Mouse (Mus musculus): ENCODE results near the gene Fkbp8. TPM values are rescaled to one million over a fixed set of nuclear protein-coding genes. Genes with fewer than 3 reads are reported as not detected.

The Fkbp8 gene
- polyA plus RNA-seq, 1 experiment from 2014 or later, result 300 TPM

GRCm38 (mm10) chr8:70519043-70519442 is 8.5 kb upstream of the Fkbp8 start:
- Histone ChIP-seq H3K4me3 (no peak overlapping the region), H3K9me3 (replicated peaks) (no peaks in the 10 kb centered on the region), H3K36me3 (peaks cover 58% of the 10 kb centered on the region), H3K4me1 (peaks cover 24% of the 10 kb centered on the region), H3K27me3 (ENCODE audit: low read depth, poor library complexity, severe bottlenecking) (no peaks in the 10 kb centered on the region), H3K27ac (replicated peaks) (no peak overlapping the region)
- 90% methylated on average over 6 of the region's 6 CpGs for WGBS
- DNase-seq (ENCODE audit: low spot score), result no peak

- Histone ChIP-seq H3K36me3 (peaks cover 53% of the 10 kb centered on the region), H3K27me3 (ENCODE audit: low read depth, poor library complexity, severe bottlenecking) (no peaks in the 10 kb centered on the region), H3K4me3 (no peak overlapping the region), H3K9me3 (replicated peaks) (no peaks in the 10 kb centered on the region), H3K4me1 (peaks cover 24% of the 10 kb centered on the region), H3K27ac (replicated peaks) (no peak overlapping the region)
- DNase-seq (ENCODE audit: low spot score), result no peak
- 85% methylated on average over 2 of the region's 2 CpGs for WGBS
Observed at GRCm38 (mm10) chr8:70519606-70520005, 7.9 kb upstream of the Fkbp8 start.

GRCm38 (mm10) chr8:70522592-70523403 is 4.7 kb upstream of the Fkbp8 start:
- under 1% methylated on average over 51 of the region's 51 CpGs for WGBS
- peaks cover 40% of the 10 kb centered on the region for H3K4me1 ChIP-seq
- peak overlapping the region; percentile 87 for H3K27ac ChIP-seq (replicated peaks)
- H3K27me3 ChIP-seq (ENCODE audit: low read depth, poor library complexity, severe bottlenecking), result no peaks in the 10 kb centered on the region
- DNase-seq (ENCODE audit: low spot score), result peak; percentile 94
- peaks cover 26% of the 10 kb centered on the region for H3K36me3 ChIP-seq
- H3K4me3 ChIP-seq, result peak overlapping the region; percentile 69
- H3K9me3 ChIP-seq (replicated peaks), result no peaks in the 10 kb centered on the region

DNA sequence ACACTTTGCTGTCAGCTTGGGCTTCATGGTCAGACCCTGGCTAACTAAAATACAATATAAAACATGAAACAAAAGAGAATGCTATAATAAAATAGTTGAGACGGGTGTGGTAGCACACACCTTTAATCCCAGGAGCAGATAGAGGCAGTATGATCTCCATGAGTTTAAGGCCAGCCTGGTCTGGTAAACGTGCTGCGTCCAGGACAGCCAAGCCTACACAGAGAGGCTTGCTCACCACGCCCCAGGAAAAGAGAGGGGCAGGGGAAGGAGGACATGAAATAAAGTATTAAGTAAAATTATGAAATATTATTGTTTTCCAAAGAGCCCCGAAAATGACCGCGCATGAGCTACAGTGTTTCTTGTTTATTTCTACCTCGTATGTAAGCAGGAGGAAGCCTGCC is 413 bp upstream of the Fkbp8 start:
- no peak for DNase-seq (ENCODE audit: low spot score)
- peak overlapping the region; percentile 99 for H3K27ac ChIP-seq (replicated peaks)
- peaks cover 29% of the 10 kb centered on the region for H3K36me3 ChIP-seq
- H3K4me3 ChIP-seq, result peak overlapping the region; percentile 85
- peaks cover 49% of the 10 kb centered on the region for H3K4me1 ChIP-seq
- 3% methylated on average over 8 of the region's 8 CpGs for WGBS
- no peaks in the 10 kb centered on the region for H3K9me3 ChIP-seq (replicated peaks)
- H3K27me3 ChIP-seq (ENCODE audit: low read depth, poor library complexity, severe bottlenecking), result no peaks in the 10 kb centered on the region

DNA sequence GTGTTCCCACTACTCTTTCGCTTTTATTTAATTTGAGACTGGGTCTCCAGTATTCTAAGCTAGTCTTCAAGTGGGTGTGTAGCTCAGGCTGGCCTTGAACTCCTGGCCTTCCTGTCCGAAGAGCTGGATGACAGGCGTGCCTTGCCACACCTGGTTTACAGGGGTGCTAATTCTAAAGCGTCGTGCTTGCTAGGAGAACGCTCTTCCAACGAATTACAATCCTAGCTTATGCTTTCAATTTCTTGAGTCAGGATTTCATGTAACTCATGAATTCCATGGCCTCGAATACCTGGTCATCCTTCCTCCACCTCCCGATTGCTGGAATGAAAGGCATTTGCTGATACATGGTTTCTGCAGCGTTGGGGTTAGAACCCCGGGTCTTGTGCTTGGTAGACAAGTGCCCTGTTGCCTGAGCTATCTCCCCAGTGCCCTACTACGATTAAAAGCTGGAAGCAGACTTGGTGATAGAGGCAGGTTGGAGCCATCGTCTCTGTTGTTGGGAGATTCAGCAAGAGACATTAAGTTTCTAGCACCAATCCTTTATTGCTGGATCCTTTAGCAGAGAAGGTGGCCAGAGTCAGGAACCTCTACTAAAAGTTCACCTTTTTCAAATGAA is 766 bp downstream of the Fkbp8 start:
- 38% methylated on average over 13 of the region's 13 CpGs for WGBS
- Histone ChIP-seq H3K4me1 (peaks cover 39% of the 10 kb centered on the region), H3K36me3 (peaks cover 41% of the 10 kb centered on the region), H3K9me3 (replicated peaks) (no peaks in the 10 kb centered on the region), H3K4me3 (peak overlapping the region; percentile 85), H3K27ac (replicated peaks) (peak overlapping the region; percentile 99), H3K27me3 (ENCODE audit: low read depth, poor library complexity, severe bottlenecking) (no peaks in the 10 kb centered on the region)
- DNase-seq (ENCODE audit: low spot score), result no peak

- Histone ChIP-seq H3K4me1 (peaks cover 34% of the 10 kb centered on the region), H3K36me3 (peaks cover 51% of the 10 kb centered on the region), H3K9me3 (replicated peaks) (no peaks in the 10 kb centered on the region), H3K27ac (replicated peaks) (no peak overlapping the region), H3K4me3 (peak overlapping the region; percentile 32; the same call in 1 of the 2 replicates), H3K27me3 (ENCODE audit: low read depth, poor library complexity, severe bottlenecking) (no peaks in the 10 kb centered on the region)
- no peak for DNase-seq (ENCODE audit: low spot score)
- 85% methylated on average over 5 of the region's 5 CpGs for WGBS
Observed at GRCm38 (mm10) chr8:70529299-70529698, 1.8 kb downstream of the Fkbp8 start.

DNA sequence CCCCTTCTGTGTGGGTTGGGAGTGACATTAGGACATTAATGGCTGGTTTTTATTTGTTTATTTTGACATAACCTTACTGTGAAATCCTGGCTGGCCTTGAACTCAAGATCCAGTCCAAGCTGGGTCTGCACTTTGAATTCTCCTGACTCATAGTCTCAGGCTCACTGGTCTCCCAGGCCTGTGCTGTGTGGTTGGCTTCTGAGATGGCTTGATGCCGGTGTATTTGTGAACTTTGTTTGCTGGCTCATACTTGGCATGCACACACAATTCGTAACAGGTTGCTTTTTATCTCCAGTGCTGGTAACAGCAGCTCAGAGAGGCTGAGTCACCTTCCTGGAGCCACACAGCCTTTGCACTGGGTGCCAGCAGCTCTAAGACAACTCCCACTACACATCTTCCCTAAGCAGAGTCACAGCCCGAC is 2.2 kb downstream of the Fkbp8 start:
- no peaks in the 10 kb centered on the region for H3K27me3 ChIP-seq (ENCODE audit: low read depth, poor library complexity, severe bottlenecking)
- H3K27ac ChIP-seq (replicated peaks), result no peak overlapping the region
- no peak overlapping the region for H3K4me3 ChIP-seq
- no peaks in the 10 kb centered on the region for H3K9me3 ChIP-seq (replicated peaks)
- DNase-seq (ENCODE audit: low spot score), result no peak
- H3K36me3 ChIP-seq, result peaks cover 56% of the 10 kb centered on the region
- 93% methylated on average over 3 of the region's 3 CpGs for WGBS
- H3K4me1 ChIP-seq, result peaks cover 34% of the 10 kb centered on the region

DNA sequence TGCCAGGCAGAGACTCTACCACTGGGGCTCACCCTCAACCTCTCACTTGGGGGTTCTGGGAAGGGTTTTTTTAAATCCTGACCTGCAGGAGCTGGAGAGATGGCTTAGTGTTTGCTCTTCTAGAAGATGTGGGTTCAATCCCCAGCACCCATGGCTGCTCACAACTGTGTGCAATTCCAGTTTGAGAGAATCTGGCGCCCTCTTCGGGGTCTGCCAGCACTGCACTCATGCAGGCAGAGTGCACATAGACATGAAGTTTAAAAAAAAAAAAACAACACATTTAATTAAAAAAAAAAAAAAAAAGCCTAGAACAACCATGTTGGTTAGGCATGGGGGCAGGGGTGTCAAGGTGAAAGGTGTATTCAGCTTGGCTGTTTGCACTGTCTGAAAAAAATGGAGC is 2.8 kb downstream of the Fkbp8 start:
- peaks cover 61% of the 10 kb centered on the region for H3K36me3 ChIP-seq
- no peaks in the 10 kb centered on the region for H3K27me3 ChIP-seq (ENCODE audit: low read depth, poor library complexity, severe bottlenecking)
- peaks cover 34% of the 10 kb centered on the region for H3K4me1 ChIP-seq
- H3K9me3 ChIP-seq (replicated peaks), result no peaks in the 10 kb centered on the region
- no peak overlapping the region for H3K27ac ChIP-seq (replicated peaks)
- 93% methylated on average over 2 of the region's 2 CpGs for WGBS
- no peak for DNase-seq (ENCODE audit: low spot score)
- H3K4me3 ChIP-seq, result 0 out of 2 replicates have a peak overlapping the region, but pooled peaks have one; percentile 6

DNA sequence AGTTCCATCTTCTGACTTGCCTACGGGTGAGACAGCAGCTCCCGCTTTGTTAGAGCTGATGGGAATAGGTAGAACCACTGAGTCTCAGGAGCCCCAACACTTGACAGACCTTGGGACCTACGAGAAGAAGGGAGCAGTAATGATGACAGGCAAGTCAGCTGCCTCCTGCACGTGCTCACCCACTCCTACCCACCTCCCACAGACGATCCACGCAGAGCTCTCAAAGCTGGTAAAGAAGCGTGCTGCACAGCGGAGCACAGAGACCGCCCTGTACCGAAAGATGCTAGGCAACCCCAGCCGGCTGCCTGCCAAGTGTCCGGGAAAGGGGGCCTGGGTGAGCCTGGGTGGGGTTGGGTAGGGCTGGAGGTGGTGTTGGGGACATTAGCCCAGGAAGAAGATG is 6.8 kb downstream of the Fkbp8 start:
- no peak overlapping the region for H3K27ac ChIP-seq (replicated peaks)
- peaks cover 18% of the 10 kb centered on the region for H3K4me1 ChIP-seq
- no peaks in the 10 kb centered on the region for H3K9me3 ChIP-seq (replicated peaks)
- H3K4me3 ChIP-seq, result no peak overlapping the region
- 96% methylated on average over 12 of the region's 12 CpGs for WGBS
- peaks cover 79% of the 10 kb centered on the region for H3K36me3 ChIP-seq
- H3K27me3 ChIP-seq (ENCODE audit: low read depth, poor library complexity, severe bottlenecking), result no peaks in the 10 kb centered on the region
- no peak for DNase-seq (ENCODE audit: low spot score)

- Histone ChIP-seq H3K36me3 (peaks cover 70% of the 10 kb centered on the region), H3K27ac (replicated peaks) (no peak overlapping the region), H3K9me3 (replicated peaks) (no peaks in the 10 kb centered on the region), H3K4me1 (peaks cover 18% of the 10 kb centered on the region), H3K4me3 (no peak overlapping the region), H3K27me3 (ENCODE audit: low read depth, poor library complexity, severe bottlenecking) (no peaks in the 10 kb centered on the region)
- WGBS, result 90% methylated on average over 3 of the region's 3 CpGs
- DNase-seq (ENCODE audit: low spot score), result no peak
Observed at GRCm38 (mm10) chr8:70535221-70535620, 7.7 kb downstream of the Fkbp8 start.

DNA sequence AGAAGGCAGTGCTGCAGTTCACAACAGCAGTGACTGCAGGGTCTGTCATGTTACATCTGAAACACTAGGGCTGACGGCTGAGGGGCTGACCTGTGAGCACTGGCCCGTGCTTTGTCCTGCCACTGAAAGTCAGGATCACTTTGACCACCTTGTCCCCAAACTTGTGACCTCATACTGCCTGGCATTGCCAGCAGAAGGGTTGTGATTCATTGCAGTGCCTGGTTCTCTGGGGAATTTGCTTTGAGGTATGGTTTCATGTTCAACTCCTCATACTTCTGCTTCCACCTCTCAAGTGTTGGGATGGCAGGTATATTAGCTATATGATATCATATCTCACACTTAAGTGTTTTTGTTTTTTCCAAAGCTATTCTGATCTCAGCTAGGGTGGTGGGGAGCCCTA is 8.2 kb downstream of the Fkbp8 start:
- 93% methylated on average over 2 of the region's 2 CpGs for WGBS
- Histone ChIP-seq H3K4me1 (peaks cover 23% of the 10 kb centered on the region), H3K27ac (replicated peaks) (no peak overlapping the region), H3K4me3 (no peak overlapping the region), H3K9me3 (replicated peaks) (no peaks in the 10 kb centered on the region), H3K36me3 (peaks cover 65% of the 10 kb centered on the region), H3K27me3 (ENCODE audit: low read depth, poor library complexity, severe bottlenecking) (no peaks in the 10 kb centered on the region)
- DNase-seq (ENCODE audit: low spot score), result no peak

DNA sequence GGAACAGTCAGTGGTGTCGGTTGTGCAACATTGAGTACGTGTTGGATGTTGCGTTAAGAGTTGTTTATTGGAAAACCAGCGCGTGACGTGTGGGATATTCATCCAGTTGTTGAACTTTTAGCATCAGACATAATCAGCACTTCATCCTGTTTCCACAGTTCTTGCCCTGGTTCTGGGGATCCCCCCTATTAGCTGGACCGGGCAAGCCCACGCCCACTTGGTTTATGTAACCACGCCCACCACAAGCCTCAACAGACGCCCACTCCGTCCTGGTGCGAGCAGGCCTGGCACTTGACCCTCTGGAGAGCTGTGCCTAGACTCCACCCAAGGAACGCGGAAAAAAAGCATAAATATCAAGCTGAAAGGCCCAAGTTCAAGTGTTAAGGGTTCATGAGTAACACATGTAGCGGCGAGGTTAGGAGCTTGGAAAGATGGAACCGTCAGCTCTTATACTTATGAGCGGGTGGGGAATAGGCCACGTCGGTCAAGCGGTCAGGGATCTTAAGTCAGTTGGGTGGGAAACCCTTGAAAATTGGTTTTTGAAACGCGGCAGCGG is 10.6 kb downstream of the Fkbp8 start:
- H3K27ac ChIP-seq (replicated peaks), result peak overlapping the region; percentile 90
- no peaks in the 10 kb centered on the region for H3K9me3 ChIP-seq (replicated peaks)
- H3K27me3 ChIP-seq (ENCODE audit: low read depth, poor library complexity, severe bottlenecking), result no peaks in the 10 kb centered on the region
- peak overlapping the region; percentile 88 for H3K4me3 ChIP-seq
- H3K36me3 ChIP-seq, result peaks cover 41% of the 10 kb centered on the region
- peaks cover 33% of the 10 kb centered on the region for H3K4me1 ChIP-seq
- peak; percentile 58 for DNase-seq (ENCODE audit: low spot score)
- whole genome bisulfite sequencing, result 18% methylated on average over 24 of the region's 24 CpGs

GRCm38 (mm10) chr8:70538633-70539076 is 11.1 kb downstream of the Fkbp8 start:
- Histone ChIP-seq H3K9me3 (replicated peaks) (no peaks in the 10 kb centered on the region), H3K27ac (replicated peaks) (peak overlapping the region; percentile 90)
- WGBS, result under 1% methylated on average over 32 of the region's 32 CpGs

More at GRCm38 (mm10) chr8:70538633-70539076, 11.1 kb downstream of the Fkbp8 start:
- Histone ChIP-seq H3K27me3 (ENCODE audit: low read depth, poor library complexity, severe bottlenecking) (no peaks in the 10 kb centered on the region), H3K36me3 (peaks cover 36% of the 10 kb centered on the region), H3K4me1 (peaks cover 38% of the 10 kb centered on the region), H3K4me3 (peak overlapping the region; percentile 88)
- DNase-seq (ENCODE audit: low spot score), result peak; percentile 100
